Mouse (Mus musculus): ENCODE measurements around the gene Cnpy2. TPM values are rescaled to one million over a fixed set of nuclear protein-coding genes. Genes with fewer than 3 reads are reported as not detected.
A peak's percentile ranks its signal among the peaks of the same experiment; 100 is the strongest.
"Not testable (repeated sequence)": the region's sequence is repeated elsewhere in the genome, so short reads cannot be mapped to it uniquely, and the experiment has no call there.

The Cnpy2 gene
- polyA plus RNA-seq, 1 experiment from 2014 or later, result 230 TPM

- H3K27ac ChIP-seq, result no peak overlapping the region
- no peaks in the 10 kb centered on the region for H3K9me3 ChIP-seq (replicated peaks)
- H3K9ac ChIP-seq, result no peak overlapping the region
- H3K4me3 ChIP-seq, result no peak overlapping the region
- 99% methylated on average over 8 of the region's 8 CpGs for WGBS
- no peak for ATAC-seq
- H3K4me2 ChIP-seq, result no peak overlapping the region
- no peaks in the 10 kb centered on the region for H3K27me3 ChIP-seq
- H3K36me3 ChIP-seq (ENCODE audit: poor library complexity, severe bottlenecking), result peaks cover 41% of the 10 kb centered on the region
- H3K4me1 ChIP-seq, result peaks cover 15% of the 10 kb centered on the region
These were observed 4.6 kb downstream of the Cnpy2 start for GRCm38 (mm10) chr10:128326825-128327224.

DNA sequence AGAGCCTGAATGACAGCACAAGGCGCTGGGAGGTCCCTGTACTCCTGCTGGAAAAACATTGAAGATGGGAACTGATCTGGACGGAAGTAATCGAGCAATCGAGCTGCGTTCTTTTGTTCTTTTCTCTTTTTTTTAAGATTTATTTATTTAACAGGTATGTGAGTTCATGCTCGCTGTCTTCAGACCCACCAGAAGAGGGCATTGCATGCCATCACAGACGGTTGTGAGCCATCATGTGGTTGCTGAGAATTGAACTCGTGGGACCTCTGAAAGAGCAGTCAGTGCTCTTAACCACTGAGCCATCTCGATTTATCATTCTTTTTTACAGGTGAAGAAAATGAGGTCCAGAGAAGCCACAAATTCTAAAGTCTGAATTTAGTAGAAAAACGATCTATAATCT lies 5.4 kb downstream of the Cnpy2 start:
- WGBS, result 90% methylated on average over 10 of the region's 10 CpGs
- ATAC-seq, result no peak
- Histone ChIP-seq H3K4me2 (no peak overlapping the region), H3K9me3 (replicated peaks) (no peaks in the 10 kb centered on the region), H3K4me3 (no peak overlapping the region), H3K4me1 (peaks cover 15% of the 10 kb centered on the region), H3K9ac (no peak overlapping the region), H3K27me3 (no peaks in the 10 kb centered on the region), H3K36me3 (ENCODE audit: poor library complexity, severe bottlenecking) (peaks cover 41% of the 10 kb centered on the region), H3K27ac (no peak overlapping the region)

GRCm38 (mm10) chr10:128332358-128333249 lies 10.3 kb downstream of the Cnpy2 start:
- H3K4me2 ChIP-seq; H3K9me3 ChIP-seq (replicated peaks); H3K4me1 ChIP-seq; H3K9ac ChIP-seq; H3K27me3 ChIP-seq; ATAC-seq; H3K27ac ChIP-seq; H3K4me3 ChIP-seq: not testable (repeated sequence)
- WGBS, result 77% methylated on average over 6 of the region's 6 CpGs
- peaks cover 20% of the 10 kb centered on the region for H3K36me3 ChIP-seq (ENCODE audit: poor library complexity, severe bottlenecking)

DNA sequence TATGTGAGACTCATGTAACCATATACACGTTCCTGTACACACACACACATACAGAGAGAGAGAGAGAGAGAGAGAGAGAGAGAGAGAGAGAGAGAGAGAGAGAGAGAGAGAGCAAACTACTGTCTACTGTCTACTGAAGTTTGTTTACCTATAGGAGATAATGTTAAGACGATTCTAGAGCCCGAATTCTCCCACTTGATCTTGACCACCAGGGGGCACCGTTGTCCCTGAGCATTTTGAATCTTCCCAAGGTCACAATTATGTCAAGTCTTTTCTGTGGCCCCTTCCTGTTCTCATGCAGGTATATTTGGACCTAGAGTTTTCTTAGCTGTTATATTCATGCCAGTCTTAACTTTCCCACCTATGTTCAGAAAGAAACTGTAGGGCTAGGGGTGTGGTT lies 13.3 kb downstream of the Cnpy2 start:
- no peak overlapping the region for H3K4me2 ChIP-seq
- 3% methylated on average over 4 of the region's 4 CpGs for WGBS
- no peak overlapping the region for H3K4me3 ChIP-seq
- no peaks in the 10 kb centered on the region for H3K9me3 ChIP-seq (replicated peaks)
- H3K27ac ChIP-seq, result no peak overlapping the region
- no peak for ATAC-seq
- H3K27me3 ChIP-seq, result no peaks in the 10 kb centered on the region
- peaks cover 22% of the 10 kb centered on the region for H3K4me1 ChIP-seq
- H3K9ac ChIP-seq, result no peak overlapping the region
- no peaks in the 10 kb centered on the region for H3K36me3 ChIP-seq (ENCODE audit: poor library complexity, severe bottlenecking)

- Histone ChIP-seq H3K9ac (no peak overlapping the region), H3K4me2 (no peak overlapping the region), H3K27ac (no peak overlapping the region), H3K9me3 (replicated peaks) (no peaks in the 10 kb centered on the region), H3K27me3 (no peaks in the 10 kb centered on the region), H3K36me3 (ENCODE audit: poor library complexity, severe bottlenecking) (no peaks in the 10 kb centered on the region), H3K4me1 (peaks cover 22% of the 10 kb centered on the region), H3K4me3 (no peak overlapping the region)
- no peak for ATAC-seq
- 94% methylated on average over 3 of the region's 3 CpGs for WGBS
These were observed 13.9 kb downstream of the Cnpy2 start for GRCm38 (mm10) chr10:128336195-128336594.

DNA sequence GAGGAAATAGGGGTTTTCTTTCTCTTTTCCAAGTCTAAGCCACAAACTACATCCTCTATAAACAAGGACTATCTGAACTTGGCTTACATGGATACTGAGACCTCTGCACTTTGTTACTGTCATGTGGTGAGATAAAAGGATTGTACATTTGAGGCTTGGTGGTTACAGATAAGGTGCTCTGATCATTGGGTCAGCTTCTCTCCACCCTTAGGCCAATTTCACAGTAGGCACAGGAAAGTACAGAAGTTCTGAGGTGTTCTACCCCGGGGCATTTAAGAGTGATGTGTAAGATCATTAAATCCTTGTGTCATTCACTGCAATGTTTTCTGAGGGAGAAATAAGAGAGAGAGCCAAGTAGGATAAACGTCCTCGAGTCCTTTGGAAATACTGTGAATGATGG lies 14.3 kb downstream of the Cnpy2 start:
- H3K27ac ChIP-seq, result no peak overlapping the region
- no peak for ATAC-seq
- WGBS, result 89% methylated on average over 3 of the region's 3 CpGs

GRCm38 (mm10) chr10:128337306-128338181 lies 15.3 kb downstream of the Cnpy2 start, which contains the start of gene Cs:
Gene Cs (plus strand): TSS chr10:128337734.
- peaks cover 22% of the 10 kb centered on the region for H3K4me1 ChIP-seq
- H3K36me3 ChIP-seq (ENCODE audit: poor library complexity, severe bottlenecking), result no peaks in the 10 kb centered on the region
- H3K4me2 ChIP-seq, result peak within 1 kb of the TSS; percentile 95
- peak; percentile 100 for ATAC-seq
- 1% methylated on average over 61 of the region's 61 CpGs for WGBS
- H3K9ac ChIP-seq, result peak within 1 kb of the TSS; percentile 97
- H3K9me3 ChIP-seq (replicated peaks), result no peaks in the 10 kb centered on the region
- H3K27ac ChIP-seq, result peak within 1 kb of the TSS; percentile 92
- peak within 1 kb of the TSS; percentile 96 for H3K4me3 ChIP-seq
- no peaks in the 10 kb centered on the region for H3K27me3 ChIP-seq

More for the DNA sequence above, 14.3 kb downstream of the Cnpy2 start:
- Histone ChIP-seq H3K4me3 (peak overlapping the region; percentile 96; the same call in 1 of the 2 replicates), H3K9ac (peak overlapping the region; percentile 54; the same call in 1 of the 2 replicates), H3K4me1 (peaks cover 22% of the 10 kb centered on the region), H3K4me2 (peak overlapping the region; percentile 95), H3K9me3 (replicated peaks) (no peaks in the 10 kb centered on the region), H3K36me3 (ENCODE audit: poor library complexity, severe bottlenecking) (no peaks in the 10 kb centered on the region), H3K27me3 (no peaks in the 10 kb centered on the region)

GRCm38 (mm10) chr10:128338415-128338814 lies 16.2 kb downstream of the Cnpy2 start:
- WGBS, result 17% methylated on average over 5 of the region's 5 CpGs
- H3K27ac ChIP-seq, result peak overlapping the region; percentile 92

GRCm38 (mm10) chr10:128338948-128339347 lies 16.7 kb downstream of the Cnpy2 start:
- H3K9me3 ChIP-seq (replicated peaks), result no peaks in the 10 kb centered on the region
- H3K4me1 ChIP-seq, result peaks cover 27% of the 10 kb centered on the region
- H3K36me3 ChIP-seq (ENCODE audit: poor library complexity, severe bottlenecking), result no peaks in the 10 kb centered on the region
- no peak for ATAC-seq
- peak overlapping the region; percentile 95 for H3K4me2 ChIP-seq
- H3K27me3 ChIP-seq, result no peaks in the 10 kb centered on the region
- peak overlapping the region; percentile 96 for H3K4me3 ChIP-seq
- WGBS, result 85% methylated on average over 2 of the region's 2 CpGs
- peak overlapping the region; percentile 97 for H3K9ac ChIP-seq
- no peak overlapping the region for H3K27ac ChIP-seq

More at GRCm38 (mm10) chr10:128338415-128338814, 16.2 kb downstream of the Cnpy2 start:
- no peaks in the 10 kb centered on the region for H3K27me3 ChIP-seq
- H3K4me1 ChIP-seq, result peaks cover 25% of the 10 kb centered on the region
- peak overlapping the region; percentile 97 for H3K9ac ChIP-seq
- H3K4me3 ChIP-seq, result peak overlapping the region; percentile 96
- H3K4me2 ChIP-seq, result peak overlapping the region; percentile 95
- H3K9me3 ChIP-seq (replicated peaks), result no peaks in the 10 kb centered on the region
- H3K36me3 ChIP-seq (ENCODE audit: poor library complexity, severe bottlenecking), result no peaks in the 10 kb centered on the region
- ATAC-seq, result no peak

DNA sequence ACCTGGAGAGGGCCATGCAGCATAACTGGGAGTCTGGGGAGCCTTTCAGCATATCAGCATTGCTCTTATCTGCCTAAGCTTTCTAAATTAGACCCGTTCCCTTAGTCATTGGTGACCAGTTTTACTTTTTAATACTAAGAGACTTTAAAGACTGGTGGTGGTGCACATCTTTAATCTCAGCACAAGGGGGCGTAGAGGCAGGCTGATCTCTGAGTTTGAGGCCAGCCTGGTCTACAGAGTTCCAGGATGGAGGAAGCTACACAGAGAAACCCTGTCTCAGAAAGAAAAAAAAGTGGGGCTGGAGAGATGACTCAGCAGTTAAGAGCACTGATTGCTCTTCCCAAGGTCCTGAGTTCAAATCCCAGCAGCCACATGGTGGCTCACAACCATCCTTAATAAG lies 18.0 kb downstream of the Cnpy2 start:
- Histone ChIP-seq H3K4me3 (no peak overlapping the region), H3K27me3 (no peaks in the 10 kb centered on the region), H3K36me3 (ENCODE audit: poor library complexity, severe bottlenecking) (no peaks in the 10 kb centered on the region), H3K4me2 (no peak overlapping the region), H3K9me3 (replicated peaks) (no peaks in the 10 kb centered on the region), H3K4me1 (peaks cover 36% of the 10 kb centered on the region), H3K27ac (no peak overlapping the region), H3K9ac (no peak overlapping the region)
- WGBS, result 83% methylated on average over 2 of the region's 2 CpGs
- ATAC-seq, result no peak

GRCm38 (mm10) chr10:128343436-128343835 lies 21.2 kb downstream of the Cnpy2 start:
- WGBS, result 90% methylated on average over 1 of the region's 1 CpGs
- Histone ChIP-seq H3K4me1 (peaks cover 28% of the 10 kb centered on the region), H3K36me3 (ENCODE audit: poor library complexity, severe bottlenecking) (no peaks in the 10 kb centered on the region), H3K4me3 (no peak overlapping the region), H3K9me3 (replicated peaks) (no peaks in the 10 kb centered on the region), H3K4me2 (no peak overlapping the region), H3K9ac (no peak overlapping the region), H3K27ac (no peak overlapping the region), H3K27me3 (no peaks in the 10 kb centered on the region)
- no peak for ATAC-seq
